Mouse (Mus musculus) liver, postnatal 0 days (tissue): Measurements from ENCODE around the gene Myh2.

Experiments
- CTCF ChIP-seq: sonication (generic); IDR thresholded peaks from 2 replicates; pipeline ENCODE4 v1.5.1; 2016; ENCODE audit warnings: antibody characterized with exemption, low read depth
- EP300 ChIP-seq: IDR thresholded peaks from 2 replicates; pipeline ENCODE4 v1.6.1; 2016; ENCODE audit warnings: antibody characterized with exemption, low read depth, mild to moderate bottlenecking

- TF ChIP-seq CTCF (no peak), EP300 (no peak)
These were observed 19.7 kb upstream of the Myh2 start for GRCm38 (mm10) chr11:67151159-67151558.
